Mouse (Mus musculus) hindlimb bud, embryonic 11.5 days (tissue): ENCODE measurements around the gene Wdfy2.

ENCODE experiments used
- DNase-seq: peaks from one replicate; pipeline ENCODE4 v3.0.0-alpha.2; 2012; ENCODE audit warnings: low read depth, low spot score; ENCODE audit errors: extremely low spot score

Wdfy2 gene

GRCm38 (mm10) chr14:62842976-62843375 lies 5.5 kb downstream of the Wdfy2 start:
- DNase-seq, result no peak

GRCm38 (mm10) chr14:62844226-62844625 lies 6.7 kb downstream of the Wdfy2 start:
- DNase-seq, result no peak

GRCm38 (mm10) chr14:62845011-62845840 lies 7.7 kb downstream of the Wdfy2 start:
- no peak for DNase-seq

- no peak for DNase-seq
Measured at GRCm38 (mm10) chr14:62850980-62851379, 13.5 kb downstream of the Wdfy2 start.

- no peak for DNase-seq
Measured at GRCm38 (mm10) chr14:62852840-62853239, 15.4 kb downstream of the Wdfy2 start.

- DNase-seq, result no peak
Measured at GRCm38 (mm10) chr14:62855077-62855835, 17.8 kb downstream of the Wdfy2 start.

GRCm38 (mm10) chr14:62855863-62856262 lies 18.4 kb downstream of the Wdfy2 start:
- DNase-seq, result no peak

- DNase-seq, result no peak
Measured at GRCm38 (mm10) chr14:62856490-62856889, 19.0 kb downstream of the Wdfy2 start.

- no peak for DNase-seq
Measured at GRCm38 (mm10) chr14:62857879-62858278, 20.4 kb downstream of the Wdfy2 start.

- DNase-seq, result no peak
Measured at GRCm38 (mm10) chr14:62858311-62858710, 20.8 kb downstream of the Wdfy2 start.

GRCm38 (mm10) chr14:62862564-62862963 lies 25.1 kb downstream of the Wdfy2 start:
- no peak for DNase-seq

- no peak for DNase-seq
Measured at GRCm38 (mm10) chr14:62864254-62864653, 26.8 kb downstream of the Wdfy2 start.

GRCm38 (mm10) chr14:62865405-62865804 lies 27.9 kb downstream of the Wdfy2 start:
- no peak for DNase-seq

GRCm38 (mm10) chr14:62867069-62867468 lies 29.6 kb downstream of the Wdfy2 start:
- no peak for DNase-seq

- no peak for DNase-seq
Measured at GRCm38 (mm10) chr14:62867576-62867975, 30.1 kb downstream of the Wdfy2 start.

- DNase-seq, result no peak
Measured at GRCm38 (mm10) chr14:62868254-62868653, 30.8 kb downstream of the Wdfy2 start.

- DNase-seq, result no peak
Measured at GRCm38 (mm10) chr14:62870238-62870638, 32.8 kb downstream of the Wdfy2 start.

GRCm38 (mm10) chr14:62871431-62871830 lies 34.0 kb downstream of the Wdfy2 start:
- no peak for DNase-seq

- no peak for DNase-seq
Measured at GRCm38 (mm10) chr14:62871932-62872331, 34.5 kb downstream of the Wdfy2 start.

GRCm38 (mm10) chr14:62873820-62874219 lies 36.3 kb downstream of the Wdfy2 start:
- DNase-seq, result no peak

GRCm38 (mm10) chr14:62874348-62874747 lies 36.9 kb downstream of the Wdfy2 start:
- DNase-seq, result no peak

GRCm38 (mm10) chr14:62878076-62878475 lies 40.6 kb downstream of the Wdfy2 start:
- DNase-seq, result no peak
